Mouse (Mus musculus) thymus, adult 2 months (tissue): Measurements from ENCODE around the gene Rprd1b.

Source experiments
- CTCF ChIP-seq: fragments of 200-500 bp; IDR thresholded peaks from 2 replicates; pipeline ENCODE4 v1.5.1; 2012; ENCODE audit warnings: mild to moderate bottlenecking, control low read depth, low read length, moderate library complexity, borderline replicate concordance; ENCODE audit not compliant: control insufficient read depth, poor library complexity, insufficient read depth; ENCODE audit errors: extremely low read depth
- POLR2A ChIP-seq: fragments of 200-500 bp; IDR thresholded peaks from 2 replicates; pipeline ENCODE4 v1.6.1; 2012; ENCODE audit warnings: mild to moderate bottlenecking, low read length, control low read depth, moderate library complexity; ENCODE audit not compliant: control insufficient read depth, poor library complexity, insufficient read depth; ENCODE audit errors: extremely low read depth

- TF ChIP-seq CTCF (no peak), POLR2A (no peak)
Observed at GRCm38 (mm10) chr2:158128461-158129130, 100.3 kb downstream of the Rprd1b start.
